Mouse (Mus musculus) cerebellum, adult (tissue): ENCODE measurements at regions not wholly inside any gene's neighbourhood (a gene's known extent, or its start where the extent isn't known, plus 50 kb on each side); places are given as distances from the start of the nearest gene placed in this dataset.
"Not testable (repeated sequence)": the region's sequence is repeated elsewhere in the genome, so short reads cannot be mapped to it uniquely, and the experiment has no call there.

Experiments
- ATAC-seq: cut with Nextera tagmentation; 2 replicates; pipeline ENCODE4 v1.9.2; 2017; ENCODE audit warnings: mild to moderate bottlenecking, moderate library complexity, mixed read lengths; ENCODE audit not compliant: insufficient number of reproducible peaks, low FRiP score, low TSS enrichment

- no peak for ATAC-seq
These were observed 396.5 kb upstream of the Kcnh7 start for GRCm38 (mm10) chr2:63580489-63581139.

- ATAC-seq = no peak
These were observed 391.1 kb upstream of the Kcnh7 start for GRCm38 (mm10) chr2:63575172-63575571.

- ATAC-seq = no peak
These were observed 390.1 kb upstream of the Kcnh7 start for GRCm38 (mm10) chr2:63574008-63574703.

- ATAC-seq = no peak
These were observed 389.1 kb upstream of the Kcnh7 start for GRCm38 (mm10) chr2:63573015-63573807.

GRCm38 (mm10) chr2:63556858-63557419 lies 372.9 kb upstream of the Kcnh7 start:
- ATAC-seq = no peak

- ATAC-seq = not testable (repeated sequence)
These were observed 357.7 kb upstream of the Kcnh7 start for GRCm38 (mm10) chr2:63541836-63542235.

GRCm38 (mm10) chr2:63518534-63518933 lies 334.4 kb upstream of the Kcnh7 start:
- ATAC-seq = no peak

GRCm38 (mm10) chr2:63513554-63514226 lies 329.6 kb upstream of the Kcnh7 start:
- ATAC-seq = no peak

- no peak for ATAC-seq
These were observed 319.9 kb upstream of the Kcnh7 start for GRCm38 (mm10) chr2:63503939-63504338.

GRCm38 (mm10) chr2:63476411-63476810 lies 292.3 kb upstream of the Kcnh7 start:
- ATAC-seq = no peak

- no peak for ATAC-seq
These were observed 291.2 kb upstream of the Kcnh7 start for GRCm38 (mm10) chr2:63475255-63475654.

GRCm38 (mm10) chr2:63473699-63474098 lies 289.6 kb upstream of the Kcnh7 start:
- ATAC-seq = no peak

- no peak for ATAC-seq
These were observed 288.2 kb upstream of the Kcnh7 start for GRCm38 (mm10) chr2:63472248-63472647.

- ATAC-seq = no peak
These were observed 275.0 kb upstream of the Kcnh7 start for GRCm38 (mm10) chr2:63459112-63459511.

- ATAC-seq = peak; percentile 66
These were observed 270.4 kb upstream of the Kcnh7 start for GRCm38 (mm10) chr2:63454263-63455011.

- ATAC-seq = peak; percentile 97
These were observed 268.8 kb upstream of the Kcnh7 start for GRCm38 (mm10) chr2:63452891-63453290.

- ATAC-seq = no peak
These were observed 268.1 kb upstream of the Kcnh7 start for GRCm38 (mm10) chr2:63452164-63452563.

GRCm38 (mm10) chr2:63434327-63434726 lies 250.2 kb upstream of the Kcnh7 start:
- no peak for ATAC-seq

GRCm38 (mm10) chr2:63405405-63405804 lies 221.3 kb upstream of the Kcnh7 start:
- ATAC-seq = no peak
